Mouse (Mus musculus) forebrain, embryonic 15.5 days (tissue): ENCODE data around the gene Pxmp4. TPM values are rescaled to one million over a fixed set of nuclear protein-coding genes. Genes with fewer than 3 reads are reported as not detected.
A peak's percentile ranks its signal among the peaks of the same experiment; 100 is the strongest.

Experiments
- ATAC-seq: fragments of 200-750 bp; cut with Nextera tagmentation; replicated peaks from 2 replicates; pipeline ENCODE4 v1.8.0; 2017; ENCODE audit warnings: mild to moderate bottlenecking, moderate TSS enrichment, moderate library complexity
- H3K27ac ChIP-seq: fragments of 300-500 bp; sonication (generic); replicated peaks from 2 replicates; pipeline ENCODE4 v1.5.1; 2015; ENCODE audit warnings: mild to moderate bottlenecking, inconsistent platforms
- H3K27me3 ChIP-seq: fragments of 300-500 bp; sonication (generic); 2 replicates; pipeline ENCODE4 v1.6.1; 2015; ENCODE audit warnings: inconsistent platforms
- H3K36me3 ChIP-seq: fragments of 300-500 bp; sonication (generic); 2 replicates; pipeline ENCODE4 v1.6.1; 2015; ENCODE audit warnings: mild to moderate bottlenecking, inconsistent platforms
- H3K4me1 ChIP-seq: fragments of 300-500 bp; sonication (generic); 2 replicates; pipeline ENCODE4 v1.6.1; 2015; ENCODE audit warnings: inconsistent platforms
- H3K4me2 ChIP-seq: fragments of 300-500 bp; sonication (generic); replicated peaks from 2 replicates; pipeline ENCODE4 v1.6.1; 2015; ENCODE audit warnings: mild to moderate bottlenecking, inconsistent platforms
- H3K4me3 ChIP-seq: fragments of 300-500 bp; sonication (generic); 2 replicates; pipeline ENCODE4 v1.5.1; 2015; ENCODE audit warnings: mild to moderate bottlenecking, inconsistent platforms
- H3K9ac ChIP-seq: fragments of 300-500 bp; sonication (generic); replicated peaks from 2 replicates; pipeline ENCODE4 v1.6.1; 2015; ENCODE audit warnings: mild to moderate bottlenecking, inconsistent platforms
- H3K9me3 ChIP-seq: fragments of 300-500 bp; sonication (generic); 2 replicates; pipeline ENCODE4 v1.6.1; 2016; ENCODE audit warnings: inconsistent platforms
- WGBS: fragments of 180-500 bp; shearing (Covaris S2); methylation state at CpG from one replicate; pipeline ENCODE4 v1.1.7; 2015; ENCODE audit warnings: mixed read lengths; 5-methylcytosine and 5-hydroxymethylcytosine counted together
- polyA plus RNA-seq: library from polyadenylated mRNA; unstranded; fragments of >200 nt; fragmentation: Nextera tagmentation; extraction: Ambion mirVana; gene quantifications from 2 replicates; pipeline ENCODE4 v1.2.1, GENCODE M21; 2015

Gene Pxmp4
- polyA plus RNA-seq: 13.4 and 14.1 TPM in 2 replicates

- H3K4me2 ChIP-seq: peak within 1 kb of the TSS; percentile 64
- WGBS: under 1% methylated on average over 13 of the region's 13 CpGs
- ATAC-seq: peak; percentile 100
- H3K4me1 ChIP-seq: peaks cover 14% of the 10 kb centered on the region
- H3K27ac ChIP-seq: 0 out of 2 replicates have a peak within 1 kb of the TSS, but pooled peaks have one; percentile 53
- H3K4me3 ChIP-seq: peak within 1 kb of the TSS; percentile 68
- H3K27me3 ChIP-seq: no peaks in the 10 kb centered on the region
- H3K9ac ChIP-seq: peak within 1 kb of the TSS; percentile 78
- H3K9me3 ChIP-seq: no peaks in the 10 kb centered on the region
- no peaks in the 10 kb centered on the region for H3K36me3 ChIP-seq
These were observed at the start of gene Pxmp4 for GRCm38 (mm10) chr2:154603638-154604153. Gene Pxmp4, minus strand, starts transcription at chr2:154603708.

- H3K27me3 ChIP-seq: no peaks in the 10 kb centered on the region
- WGBS: 66% methylated on average over 8 of the region's 8 CpGs
- no peak for ATAC-seq
These were observed 47.9 kb upstream of the Pxmp4 start, which contains the start of gene Chmp4b for GRCm38 (mm10) chr2:154651363-154651762. Gene Chmp4b, plus strand, starts transcription at chr2:154651705.

GRCm38 (mm10) chr2:154650404-154650803 is 46.9 kb upstream of the Pxmp4 start:
- Histone ChIP-seq H3K27me3 (no peaks in the 10 kb centered on the region), H3K4me2 (no peak overlapping the region), H3K4me1 (no peaks in the 10 kb centered on the region), H3K4me3 (no peak overlapping the region), H3K36me3 (peaks cover 10% of the 10 kb centered on the region; the same call in 1 of the 2 replicates), H3K9ac (no peak overlapping the region), H3K27ac (no peak overlapping the region), H3K9me3 (no peaks in the 10 kb centered on the region)
- WGBS: 76% methylated on average over 3 of the region's 3 CpGs
- no peak for ATAC-seq

More at GRCm38 (mm10) chr2:154651363-154651762, 47.9 kb upstream of the Pxmp4 start, which contains the start of gene Chmp4b:
- no peak within 1 kb of the TSS for H3K27ac ChIP-seq
- H3K4me1 ChIP-seq: peaks cover 5% of the 10 kb centered on the region
- H3K9ac ChIP-seq: no peak within 1 kb of the TSS
- H3K4me2 ChIP-seq: no peak within 1 kb of the TSS
- no peak within 1 kb of the TSS for H3K4me3 ChIP-seq
- no peaks in the 10 kb centered on the region for H3K9me3 ChIP-seq
- H3K36me3 ChIP-seq: peaks cover 3% of the 10 kb centered on the region; the same call in 1 of the 2 replicates

GRCm38 (mm10) chr2:154648086-154648485 is 44.6 kb upstream of the Pxmp4 start:
- no peak overlapping the region for H3K4me2 ChIP-seq
- no peak for ATAC-seq
- no peak overlapping the region for H3K9ac ChIP-seq
- H3K36me3 ChIP-seq: peaks cover 28% of the 10 kb centered on the region
- H3K9me3 ChIP-seq: no peaks in the 10 kb centered on the region
- no peak overlapping the region for H3K4me3 ChIP-seq
- no peaks in the 10 kb centered on the region for H3K4me1 ChIP-seq
- H3K27ac ChIP-seq: no peak overlapping the region
- H3K27me3 ChIP-seq: no peaks in the 10 kb centered on the region
- WGBS: 20% methylated on average over 3 of the region's 3 CpGs

GRCm38 (mm10) chr2:154646634-154647033 is 43.1 kb upstream of the Pxmp4 start:
- no peaks in the 10 kb centered on the region for H3K9me3 ChIP-seq
- H3K9ac ChIP-seq: no peak overlapping the region
- no peaks in the 10 kb centered on the region for H3K4me1 ChIP-seq
- 78% methylated on average over 5 of the region's 5 CpGs for WGBS
- no peak overlapping the region for H3K27ac ChIP-seq
- no peak for ATAC-seq
- H3K4me3 ChIP-seq: no peak overlapping the region
- H3K4me2 ChIP-seq: no peak overlapping the region
- H3K36me3 ChIP-seq: peaks cover 40% of the 10 kb centered on the region
- H3K27me3 ChIP-seq: no peaks in the 10 kb centered on the region

- no peak overlapping the region for H3K4me3 ChIP-seq
- 95% methylated on average over 6 of the region's 6 CpGs for WGBS
- H3K9me3 ChIP-seq: no peaks in the 10 kb centered on the region
- no peaks in the 10 kb centered on the region for H3K4me1 ChIP-seq
- H3K36me3 ChIP-seq: peaks cover 67% of the 10 kb centered on the region
- no peak overlapping the region for H3K4me2 ChIP-seq
- H3K9ac ChIP-seq: no peak overlapping the region
- ATAC-seq: no peak
- H3K27me3 ChIP-seq: no peaks in the 10 kb centered on the region
- H3K27ac ChIP-seq: no peak overlapping the region
These were observed 39.3 kb upstream of the Pxmp4 start for GRCm38 (mm10) chr2:154642712-154643385.

- no peak for ATAC-seq
These were observed 38.5 kb upstream of the Pxmp4 start for GRCm38 (mm10) chr2:154642005-154642459.

GRCm38 (mm10) chr2:154641176-154641575 is 37.7 kb upstream of the Pxmp4 start:
- Histone ChIP-seq H3K4me3 (no peak overlapping the region), H3K4me1 (no peaks in the 10 kb centered on the region), H3K27ac (no peak overlapping the region), H3K9ac (no peak overlapping the region), H3K27me3 (no peaks in the 10 kb centered on the region), H3K4me2 (no peak overlapping the region), H3K36me3 (peaks cover 72% of the 10 kb centered on the region), H3K9me3 (no peaks in the 10 kb centered on the region)
- ATAC-seq: no peak
- 87% methylated on average over 8 of the region's 8 CpGs for WGBS

More at GRCm38 (mm10) chr2:154642005-154642459, 38.5 kb upstream of the Pxmp4 start:
- WGBS: 94% methylated on average over 9 of the region's 9 CpGs
- H3K4me2 ChIP-seq: no peak overlapping the region
- H3K27ac ChIP-seq: no peak overlapping the region
- peaks cover 75% of the 10 kb centered on the region for H3K36me3 ChIP-seq
- no peak overlapping the region for H3K4me3 ChIP-seq
- H3K9ac ChIP-seq: no peak overlapping the region
- H3K4me1 ChIP-seq: no peaks in the 10 kb centered on the region
- no peaks in the 10 kb centered on the region for H3K9me3 ChIP-seq
- H3K27me3 ChIP-seq: no peaks in the 10 kb centered on the region

GRCm38 (mm10) chr2:154639115-154639514 is 35.6 kb upstream of the Pxmp4 start:
- Histone ChIP-seq H3K9ac (no peak overlapping the region), H3K4me2 (no peak overlapping the region), H3K4me1 (no peaks in the 10 kb centered on the region), H3K27ac (no peak overlapping the region), H3K36me3 (peaks cover 72% of the 10 kb centered on the region), H3K4me3 (no peak overlapping the region), H3K27me3 (no peaks in the 10 kb centered on the region), H3K9me3 (no peaks in the 10 kb centered on the region)
- no peak for ATAC-seq
- 89% methylated on average over 4 of the region's 4 CpGs for WGBS

- Histone ChIP-seq H3K4me1 (no peaks in the 10 kb centered on the region), H3K27me3 (no peaks in the 10 kb centered on the region), H3K9ac (no peak overlapping the region), H3K4me3 (no peak overlapping the region), H3K27ac (no peak overlapping the region), H3K9me3 (no peaks in the 10 kb centered on the region), H3K36me3 (peaks cover 71% of the 10 kb centered on the region), H3K4me2 (no peak overlapping the region)
- ATAC-seq: no peak
- WGBS: 97% methylated on average over 3 of the region's 3 CpGs
These were observed 35.0 kb upstream of the Pxmp4 start for GRCm38 (mm10) chr2:154638521-154638920.

GRCm38 (mm10) chr2:154635826-154636225 is 32.3 kb upstream of the Pxmp4 start:
- WGBS: 88% methylated on average over 2 of the region's 2 CpGs
- H3K9ac ChIP-seq: no peak overlapping the region
- ATAC-seq: no peak
- no peaks in the 10 kb centered on the region for H3K9me3 ChIP-seq
- H3K4me3 ChIP-seq: no peak overlapping the region
- no peaks in the 10 kb centered on the region for H3K4me1 ChIP-seq
- H3K27me3 ChIP-seq: no peaks in the 10 kb centered on the region
- no peak overlapping the region for H3K27ac ChIP-seq
- H3K4me2 ChIP-seq: no peak overlapping the region
- peaks cover 61% of the 10 kb centered on the region for H3K36me3 ChIP-seq

- Histone ChIP-seq H3K4me2 (no peak overlapping the region), H3K4me1 (no peaks in the 10 kb centered on the region), H3K27ac (no peak overlapping the region), H3K9ac (no peak overlapping the region), H3K4me3 (no peak overlapping the region), H3K36me3 (peaks cover 65% of the 10 kb centered on the region), H3K9me3 (no peaks in the 10 kb centered on the region), H3K27me3 (no peaks in the 10 kb centered on the region)
- 96% methylated on average over 9 of the region's 9 CpGs for WGBS
- ATAC-seq: no peak
These were observed 30.6 kb upstream of the Pxmp4 start for GRCm38 (mm10) chr2:154633876-154634644.
